Mouse (Mus musculus) MEL (cell line): ENCODE results near the gene Wif1. TPM values are rescaled to one million over a fixed set of nuclear protein-coding genes. Genes with fewer than 3 reads are reported as not detected.

ENCODE experiments used
- DNase-seq: peaks from one replicate; pipeline ENCODE4 v3.0.0; 2011; ENCODE audit warnings: low read depth, low spot score
- H3K27ac ChIP-seq: 2 replicates; pipeline ENCODE4 v1.5.1; 2012; ENCODE audit warnings: low read depth, mild to moderate bottlenecking, control low read depth, low read length, moderate library complexity; ENCODE audit not compliant: control insufficient read depth
- H3K27me3 ChIP-seq, 2 experiments: fragments of 150-350 bp in 1 of 2; sonication (generic) in 1 of 2; 2 replicates each; pipeline ENCODE4 v1.6.1; 2012; ENCODE audit warnings: low read length in 2 of 2, mild to moderate bottlenecking in 2 of 2, improper control_type of control experiment in 1 of 2, moderate library complexity in 1 of 2; ENCODE audit not compliant: insufficient read depth in 2 of 2, control insufficient read depth in 1 of 2
- H3K36me3 ChIP-seq, 2 experiments: 2 replicates each; pipeline ENCODE4 v1.6.1; 2012 to 2014; ENCODE audit warnings: low read length in 2 of 2, improper control_type of control experiment in 1 of 2, inconsistent platforms in 1 of 2, mild to moderate bottlenecking in 1 of 2; ENCODE audit not compliant: insufficient read depth in 2 of 2, control insufficient read depth in 1 of 2
- H3K4me1 ChIP-seq, 2 experiments: fragments of 150-350 bp in 1 of 2; sonication (generic) in 1 of 2; 2 replicates each; pipeline ENCODE4 v1.6.1; 2012; ENCODE audit warnings: low read length in 2 of 2, improper control_type of control experiment in 1 of 2, mild to moderate bottlenecking in 1 of 2; ENCODE audit not compliant: insufficient read depth in 2 of 2, control insufficient read depth in 1 of 2
- H3K4me3 ChIP-seq, 2 experiments: fragments of 150-350 bp in 1 of 2; sonication (generic) in 1 of 2; 2 replicates each; pipeline ENCODE4 v1.5.1; 2012; ENCODE audit warnings: low read depth in 2 of 2, low read length in 2 of 2, mild to moderate bottlenecking in 2 of 2, moderate library complexity in 2 of 2, control low read depth in 1 of 2, improper control_type of control experiment in 1 of 2; ENCODE audit not compliant: control insufficient read depth in 1 of 2, insufficient read depth in 1 of 2
- H3K79me2 ChIP-seq: 2 replicates; pipeline ENCODE4 v1.6.1; 2012; ENCODE audit warnings: mild to moderate bottlenecking, low read length, moderate library complexity; ENCODE audit not compliant: control insufficient read depth, poor library complexity, insufficient read depth
- H3K9ac ChIP-seq: 2 replicates; pipeline ENCODE4 v1.6.1; 2012; ENCODE audit warnings: low read depth, mild to moderate bottlenecking, control low read depth, low read length, moderate library complexity; ENCODE audit not compliant: control insufficient read depth, poor library complexity, severe bottlenecking
- H3K9me3 ChIP-seq: fragments of 150-350 bp; sonication (generic); replicated peaks from 2 replicates; pipeline ENCODE4 v1.6.1; 2012; ENCODE audit warnings: mild to moderate bottlenecking, low read length, improper control_type of control experiment, moderate library complexity; ENCODE audit not compliant: insufficient read depth
- BHLHE40 ChIP-seq: IDR thresholded peaks from 2 replicates; pipeline ENCODE4 v1.6.1; 2012; ENCODE audit warnings: low read depth, mild to moderate bottlenecking, inconsistent platforms, low read length, improper control_type of control experiment, borderline replicate concordance
- CHD1 ChIP-seq: IDR thresholded peaks from 2 replicates; pipeline ENCODE4 v1.6.1; 2012; ENCODE audit warnings: low read depth, mild to moderate bottlenecking, inconsistent platforms, low read length, improper control_type of control experiment
- CHD2 ChIP-seq: IDR thresholded peaks from 2 replicates; pipeline ENCODE4 v1.6.1; 2011; ENCODE audit warnings: low read length, improper control_type of control experiment
- ELF1 ChIP-seq: IDR thresholded peaks from 2 replicates; pipeline ENCODE4 v1.6.1; 2014; ENCODE audit warnings: low read depth, mild to moderate bottlenecking, inconsistent platforms, low read length, improper control_type of control experiment, moderate library complexity
- EP300 ChIP-seq, 2 experiments: IDR thresholded peaks; 2 replicates each; pipeline ENCODE4 v1.6.1; 2011; ENCODE audit warnings: improper control_type of control experiment in 2 of 2, low read length in 2 of 2, low read depth in 1 of 2, mild to moderate bottlenecking in 1 of 2
- ETS1 ChIP-seq: IDR thresholded peaks from 2 replicates; pipeline ENCODE4 v1.6.1; 2012; ENCODE audit warnings: low read depth, mild to moderate bottlenecking, inconsistent platforms, low read length, improper control_type of control experiment, moderate library complexity
- GATA1 ChIP-seq: IDR thresholded peaks from 2 replicates; pipeline ENCODE4 v1.6.1; 2011; ENCODE audit warnings: low read depth, low read length, improper control_type of control experiment
- MAFK ChIP-seq: IDR thresholded peaks from 2 replicates; pipeline ENCODE4 v1.6.1; 2011; ENCODE audit warnings: low read depth, mild to moderate bottlenecking, low read length, improper control_type of control experiment, borderline replicate concordance
- MAX ChIP-seq: IDR thresholded peaks from 2 replicates; pipeline ENCODE4 v1.6.1; 2011; ENCODE audit warnings: low read length, improper control_type of control experiment
- MAZ ChIP-seq: IDR thresholded peaks from 2 replicates; pipeline ENCODE4 v1.6.1; 2012; ENCODE audit warnings: low read depth, mild to moderate bottlenecking, inconsistent platforms, low read length, improper control_type of control experiment
- MXI1 ChIP-seq: IDR thresholded peaks from 2 replicates; pipeline ENCODE4 v1.6.1; 2011; ENCODE audit warnings: mild to moderate bottlenecking, low read depth, low read length, improper control_type of control experiment
- MYB ChIP-seq: IDR thresholded peaks from 2 replicates; pipeline ENCODE4 v1.6.1; 2011; ENCODE audit warnings: mild to moderate bottlenecking, low read depth, low read length, improper control_type of control experiment
- NRF1 ChIP-seq: IDR thresholded peaks from 2 replicates; pipeline ENCODE4 v1.6.1; 2014; ENCODE audit warnings: low read depth, mild to moderate bottlenecking, inconsistent platforms, low read length, improper control_type of control experiment, moderate library complexity; ENCODE audit not compliant: poor library complexity, insufficient read depth, severe bottlenecking
- POLR2A ChIP-seq, 2 experiments: IDR thresholded peaks; 2 replicates each; pipeline ENCODE4 v1.6.1; 2011 to 2012; ENCODE audit warnings: low read length in 2 of 2, mild to moderate bottlenecking in 2 of 2, control low read depth in 1 of 2, improper control_type of control experiment in 1 of 2, low read depth in 1 of 2, moderate library complexity in 1 of 2; ENCODE audit not compliant: control insufficient read depth in 1 of 2, insufficient read depth in 1 of 2, poor library complexity in 1 of 2
- POLR2AphosphoS2 ChIP-seq: IDR thresholded peaks from 2 replicates; pipeline ENCODE4 v1.6.1; 2011; ENCODE audit warnings: low read length, improper control_type of control experiment
- SIN3A ChIP-seq: IDR thresholded peaks from 2 replicates; pipeline ENCODE4 v1.6.1; 2012; ENCODE audit warnings: low read length, improper control_type of control experiment, inconsistent platforms
- TAL1 ChIP-seq: IDR thresholded peaks from 2 replicates; pipeline ENCODE4 v1.6.1; 2012; ENCODE audit warnings: mild to moderate bottlenecking, inconsistent platforms, low read length, moderate library complexity, mixed read lengths
- TBP ChIP-seq: IDR thresholded peaks from 2 replicates; pipeline ENCODE4 v1.8.0; 2011; ENCODE audit warnings: low read depth, low read length, improper control_type of control experiment
- UBTF ChIP-seq: IDR thresholded peaks from 2 replicates; pipeline ENCODE4 v1.6.1; 2012; ENCODE audit warnings: low read depth, mild to moderate bottlenecking, inconsistent platforms, low read length, improper control_type of control experiment, moderate library complexity, borderline replicate concordance; ENCODE audit not compliant: insufficient read depth
- ZC3H11A ChIP-seq: IDR thresholded peaks from 2 replicates; pipeline ENCODE4 v1.6.1; 2012; ENCODE audit warnings: low read depth, mild to moderate bottlenecking, inconsistent platforms, low read length, improper control_type of control experiment
- ZKSCAN1 ChIP-seq: IDR thresholded peaks from 2 replicates; pipeline ENCODE4 v1.6.1; 2012; ENCODE audit warnings: low read depth, mild to moderate bottlenecking, inconsistent platforms, low read length, improper control_type of control experiment, moderate library complexity
- ZMIZ1 ChIP-seq: IDR thresholded peaks from 2 replicates; pipeline ENCODE4 v1.6.1; 2012; ENCODE audit warnings: low read depth, mild to moderate bottlenecking, inconsistent platforms, low read length, improper control_type of control experiment, moderate library complexity
- polyA plus RNA-seq, 2 experiments: library from polyadenylated mRNA; stranded (reverse) in 1 of 2; unstranded in 1 of 2; fragments of >175 nt in 1 of 2; fragments of >200 nt in 1 of 2; gene quantifications; 2 replicates each; pipeline versions ENCODE4 v1.2.1 to v1.2.4; 2012; ENCODE audit warnings: low replicate concordance in 2 of 2, low read depth in 1 of 2; ENCODE audit not compliant: insufficient read length in 2 of 2, insufficient read depth in 1 of 2, missing spikeins in 1 of 2
- total RNA-seq: library from RNA; depleted of rRNA; stranded (reverse); fragments of 300-350 nt; gene quantifications from 2 replicates; pipeline ENCODE4 v1.2.3, GENCODE M21; 2012

The Wif1 gene
- total and polyA plus RNA-seq, 3 experiments: not detected

DNA sequence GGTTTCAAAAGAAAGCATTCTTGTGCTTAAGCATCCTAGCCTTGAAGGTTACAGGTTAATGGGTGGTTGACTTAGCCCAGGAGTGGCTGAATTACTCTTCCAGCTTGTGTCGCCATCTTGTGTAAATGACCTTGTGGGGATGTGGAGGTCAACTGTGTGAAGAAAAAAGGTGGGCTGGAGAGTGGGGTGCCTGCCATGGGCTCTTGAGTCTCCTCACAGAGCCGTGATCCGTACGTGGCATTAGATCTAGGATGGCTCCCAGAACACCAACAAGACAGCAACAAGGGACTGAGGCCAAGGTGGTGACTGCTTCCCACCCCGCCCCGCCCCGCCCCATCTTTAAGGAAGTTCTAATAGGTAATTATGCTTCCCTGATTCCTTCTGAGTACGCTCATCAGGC lies 17.5 kb upstream of the Wif1 start:
- no peaks in the 10 kb centered on the region for H3K4me1 ChIP-seq
- H3K36me3 ChIP-seq: no peaks in the 10 kb centered on the region
- TF ChIP-seq UBTF (no peak), POLR2AphosphoS2 (no peak), CHD1 (no peak), ELF1 (no peak), ZC3H11A (no peak), NRF1 (no peak), MXI1 (no peak), POLR2A (IDR thresholded peaks at IDR 0.05; ENCODE audit: control insufficient read depth in 1 of 2, insufficient read depth in 1 of 2, low read depth in 1 of 2, low read length in 2 of 2, poor library complexity in 1 of 2) (no peak), TBP (no peak), MAFK (no peak), ZMIZ1 (no peak), EP300 (IDR thresholded peaks at IDR 0.05; ENCODE audit: low read depth in 1 of 2, low read length in 2 of 2) (no peak), ETS1 (no peak), GATA1 (no peak), TAL1 (no peak), ZKSCAN1 (no peak), BHLHE40 (no peak), MYB (no peak)
- no peaks in the 10 kb centered on the region for H3K79me2 ChIP-seq
- no peaks in the 10 kb centered on the region for H3K9me3 ChIP-seq
- no peak for DNase-seq
- H3K4me3 ChIP-seq: no peak overlapping the region
- no peak overlapping the region for H3K27ac ChIP-seq
- H3K9ac ChIP-seq: no peak overlapping the region
- no peaks in the 10 kb centered on the region for H3K27me3 ChIP-seq

GRCm38 (mm10) chr10:121016711-121017503 lies 16.9 kb upstream of the Wif1 start:
- Histone ChIP-seq H3K27ac (no peak overlapping the region), H3K4me3 (no peak overlapping the region), H3K4me1 (no peaks in the 10 kb centered on the region), H3K9me3 (no peaks in the 10 kb centered on the region), H3K27me3 (no peaks in the 10 kb centered on the region), H3K79me2 (no peaks in the 10 kb centered on the region), H3K36me3 (no peaks in the 10 kb centered on the region), H3K9ac (no peak overlapping the region)
- no peak for TF ChIP-seq MAX
- no peak for TF ChIP-seq ZC3H11A
- TF ChIP-seq MYB: no peak
- TF ChIP-seq SIN3A: no peak
- TF ChIP-seq MAZ: no peak
- no peak for TF ChIP-seq CHD2
- DNase-seq: no peak
